Mouse (Mus musculus) heart, adult 11 months (tissue): ENCODE results near the gene Ppp4r2.
"Not testable (repeated sequence)": the region's sequence is repeated elsewhere in the genome, so short reads cannot be mapped to it uniquely, and the experiment has no call there.

Source experiments
- DNase-seq: peaks from one replicate; pipeline ENCODE4 v3.0.0; 2022

Ppp4r2 gene

GRCm38 (mm10) chr6:100831751-100832150, 1.7 kb upstream of the Ppp4r2 start:
- peak; percentile 90 for DNase-seq

GRCm38 (mm10) chr6:100833811-100834481, 524 bp downstream of the Ppp4r2 start:
- DNase-seq = peak; percentile 96

- DNase-seq = peak; percentile 72
Observed at GRCm38 (mm10) chr6:100834489-100835160, 1.2 kb downstream of the Ppp4r2 start.

GRCm38 (mm10) chr6:100845058-100845457, 11.6 kb downstream of the Ppp4r2 start:
- DNase-seq = peak; percentile 81

GRCm38 (mm10) chr6:100847264-100847663, 13.8 kb downstream of the Ppp4r2 start:
- peak; percentile 40 for DNase-seq

GRCm38 (mm10) chr6:100848682-100849375, 15.4 kb downstream of the Ppp4r2 start:
- DNase-seq = peak; percentile 68

GRCm38 (mm10) chr6:100850671-100851081, 17.3 kb downstream of the Ppp4r2 start:
- peak; percentile 80 for DNase-seq

GRCm38 (mm10) chr6:100851083-100851482, 17.7 kb downstream of the Ppp4r2 start:
- peak; percentile 59 for DNase-seq

- DNase-seq = peak; percentile 64
Observed at GRCm38 (mm10) chr6:100865321-100865720, 31.9 kb downstream of the Ppp4r2 start.

- DNase-seq = peak; percentile 13
Observed at GRCm38 (mm10) chr6:100865788-100866187, 32.4 kb downstream of the Ppp4r2 start.

GRCm38 (mm10) chr6:100866246-100866645, 32.8 kb downstream of the Ppp4r2 start:
- not testable (repeated sequence) for DNase-seq

- peak; percentile 84 for DNase-seq
Observed at GRCm38 (mm10) chr6:100868863-100869262, 35.4 kb downstream of the Ppp4r2 start.

GRCm38 (mm10) chr6:100869909-100870308, 36.5 kb downstream of the Ppp4r2 start:
- DNase-seq = peak; percentile 81

- peak; percentile 66 for DNase-seq
Observed at GRCm38 (mm10) chr6:100873191-100873590, 39.8 kb downstream of the Ppp4r2 start.

- DNase-seq = peak; percentile 84
Observed at GRCm38 (mm10) chr6:100875862-100876623, 42.6 kb downstream of the Ppp4r2 start.

GRCm38 (mm10) chr6:100876624-100877017, 43.2 kb downstream of the Ppp4r2 start:
- DNase-seq = peak; percentile 60

- DNase-seq = peak; percentile 62
Observed at GRCm38 (mm10) chr6:100878546-100878945, 45.1 kb downstream of the Ppp4r2 start.

GRCm38 (mm10) chr6:100879607-100880006, 46.2 kb downstream of the Ppp4r2 start:
- peak; percentile 84 for DNase-seq

- no peak for DNase-seq
Observed at GRCm38 (mm10) chr6:100881657-100882056, 48.2 kb downstream of the Ppp4r2 start.

GRCm38 (mm10) chr6:100882381-100883213, 49.2 kb downstream of the Ppp4r2 start:
- peak; percentile 91 for DNase-seq

- peak; percentile 86 for DNase-seq
Observed at GRCm38 (mm10) chr6:100883233-100883632, 49.8 kb downstream of the Ppp4r2 start.
